Mouse (Mus musculus): ENCODE results near the gene Atad5. TPM values are rescaled to one million over a fixed set of nuclear protein-coding genes. Genes with fewer than 3 reads are reported as not detected.

The Atad5 gene
- polyA plus RNA-seq, 1 experiment from 2014 or later = 3.5 TPM

Other genes with a start within 250 kb of the Atad5 start
- gene Utp6, start 127.0 kb upstream of the Atad5 start, polyA plus RNA-seq (2015; fragmentation: Nextera tagmentation; extraction: Ambion mirVana) = 35.3 and 44.4 TPM in 2 replicates
- gene Suz12, start 96.3 kb upstream of the Atad5 start, polyA plus RNA-seq (2015; fragmentation: Nextera tagmentation; extraction: Ambion mirVana) = 11.1 and 13.8 TPM in 2 replicates
- 14.3 and 27.7 TPM in 2 replicates for gene Crlf3, start 8.4 kb upstream of the Atad5 start, polyA plus RNA-seq (2015; fragmentation: Nextera tagmentation; extraction: Ambion mirVana)
- gene Tefm, start 52.8 kb downstream of the Atad5 start, polyA plus RNA-seq (2015; fragmentation: Nextera tagmentation; extraction: Ambion mirVana) = 21.9 and 26.3 TPM in 2 replicates
- 3.4 and 4.1 TPM in 2 replicates for gene Adap2, start 64.7 kb downstream of the Atad5 start, polyA plus RNA-seq (2015; fragmentation: Nextera tagmentation; extraction: Ambion mirVana)
- 2.9 and 6.2 TPM in 2 replicates for gene Rnf135, start 94.5 kb downstream of the Atad5 start, polyA plus RNA-seq (2015; fragmentation: Nextera tagmentation; extraction: Ambion mirVana)
- gene Rhot1, start 119.6 kb downstream of the Atad5 start, polyA plus RNA-seq (2015; fragmentation: Nextera tagmentation; extraction: Ambion mirVana) = 70.2 and 72.9 TPM in 2 replicates
- 4.2 and 6.9 TPM in 2 replicates for gene Rhbdl3, start 211.5 kb downstream of the Atad5 start, polyA plus RNA-seq (2015; fragmentation: Nextera tagmentation; extraction: Ambion mirVana)